Comparison of ENCODE assay signal across 10 mouse cellular contexts in genomic region chr4:136324226-136324625, GRCm38 (mm10). TPM values are rescaled to one million over a fixed set of nuclear protein-coding genes. Genes with fewer than 3 reads are reported as not detected.
A peak's percentile ranks its signal among the peaks of the same experiment; 100 is the strongest.
DNase-seq lines count a peak whose midpoint lies in the region; ATAC-seq and TF ChIP-seq lines count a peak whose summit lies in the region.
"Had no signal": no experiment of that assay in that cellular context is flagged by ENCODE, and none has a peak within 500 bp of the region (broad histone marks: within the 10 kb centered on the region; RNA-seq: fewer than 3 reads in every experiment).

No protein-coding gene starts in this region.

- 0 out of 2 replicates have a peak, but pooled peaks have one; percentile 8 for TF ChIP-seq CTCF in liver, adult 2 months (IDR thresholded peaks at IDR 0.05; ENCODE audit: low read depth, low read length)

- H3K4me3 ChIP-seq in liver, adult 2 months (ENCODE audit: insufficient read depth, low read depth, low read length), result no peak overlapping the region
- H3K4me3 ChIP-seq in liver, embryonic 12.5 days, result no peak overlapping the region
- H3K4me3 ChIP-seq in heart, embryonic 13.5 days, result no peak overlapping the region
- no peak overlapping the region for H3K4me3 ChIP-seq in hindbrain, embryonic 12.5 days
- H3K4me3 ChIP-seq: heart, embryonic 15.5 days had no signal

- no peak overlapping the region for H3K4me2 ChIP-seq in liver, embryonic 12.5 days
- no peak overlapping the region for H3K4me2 ChIP-seq in heart, embryonic 13.5 days
- no peak overlapping the region for H3K4me2 ChIP-seq in hindbrain, embryonic 12.5 days (replicated peaks)
- H3K4me2 ChIP-seq: heart, embryonic 15.5 days had no signal

- peaks cover 15% of the 10 kb centered on the region; the same call in 1 of the 2 replicates for H3K79me2 ChIP-seq in liver, adult 2 months (ENCODE audit: control insufficient read depth, insufficient read depth, low read length)

- ATAC-seq in liver, embryonic 12.5 days, result no peak
- ATAC-seq in heart, embryonic 13.5 days (ENCODE audit: extremely low read depth, insufficient number of reproducible peaks, low FRiP score, low TSS enrichment), result no peak
- no peak for ATAC-seq in hindbrain, embryonic 12.5 days (ENCODE audit: low FRiP score)

- no peak overlapping the region for H3K27ac ChIP-seq in liver, adult 2 months (replicated peaks; ENCODE audit: insufficient read depth, low read depth, low read length)
- no peak overlapping the region for H3K27ac ChIP-seq in liver, embryonic 12.5 days
- H3K27ac ChIP-seq in heart, embryonic 13.5 days (replicated peaks), result 0 out of 2 replicates have a peak overlapping the region, but pooled peaks have one; percentile 12
- no peak overlapping the region for H3K27ac ChIP-seq in hindbrain, embryonic 12.5 days
- H3K27ac ChIP-seq: heart, embryonic 15.5 days had no signal

- 9% methylated on average over 2 of the region's 2 CpGs for WGBS in liver, adult 2 months
- WGBS in liver, embryonic 12.5 days (ENCODE audit: insufficient replicate concordance), result 90% methylated on average over 2 of the region's 2 CpGs
- 59% methylated on average over 2 of the region's 2 CpGs for WGBS in heart, embryonic 13.5 days
- 86% methylated on average over 2 of the region's 2 CpGs for WGBS in hindbrain, embryonic 12.5 days

- H3K36me3 ChIP-seq in liver, adult 2 months (ENCODE audit: control insufficient read depth, insufficient read depth, low read length), result peaks cover 40% of the 10 kb centered on the region
- peaks cover 91% of the 10 kb centered on the region for H3K36me3 ChIP-seq in liver, embryonic 12.5 days
- peaks cover 83% of the 10 kb centered on the region for H3K36me3 ChIP-seq in heart, embryonic 13.5 days
- peaks cover 62% of the 10 kb centered on the region for H3K36me3 ChIP-seq in hindbrain, embryonic 12.5 days

- H3K4me1 ChIP-seq in liver, adult 2 months (ENCODE audit: control insufficient read depth, insufficient read depth, low read length), result no peaks in the 10 kb centered on the region
- H3K4me1 ChIP-seq in liver, embryonic 12.5 days, result no peaks in the 10 kb centered on the region
- H3K4me1 ChIP-seq in heart, embryonic 13.5 days, result peaks cover 14% of the 10 kb centered on the region
- no peaks in the 10 kb centered on the region for H3K4me1 ChIP-seq in hindbrain, embryonic 12.5 days

- DNase-seq in cerebellum, adult 11 months, result peak; percentile 16
- DNase-seq in cerebellum, postnatal 4 days (ENCODE audit: low spot score in 2 of 2), result no peak
- peak; percentile 71 for DNase-seq in liver, adult 2 months (ENCODE audit: extremely low read depth, low read depth, low spot score)
- peak; percentile 41 for DNase-seq in lung, postnatal 25 days (ENCODE audit: low spot score)
- DNase-seq in right cerebral cortex, postnatal 4 days, result no peak

- no peaks in the 10 kb centered on the region for H3K9me3 ChIP-seq in liver, embryonic 12.5 days (replicated peaks)
- H3K9me3 ChIP-seq in heart, embryonic 13.5 days, result no peaks in the 10 kb centered on the region
- H3K9me3 ChIP-seq in hindbrain, embryonic 12.5 days (replicated peaks), result no peaks in the 10 kb centered on the region
- H3K9me3 ChIP-seq: heart, embryonic 15.5 days had no signal

- H3K27me3 ChIP-seq in liver, adult 2 months (ENCODE audit: control insufficient read depth, insufficient read depth, low read length), result no peaks in the 10 kb centered on the region
- H3K27me3 ChIP-seq in liver, embryonic 12.5 days (replicated peaks), result no peaks in the 10 kb centered on the region
- H3K27me3 ChIP-seq in heart, embryonic 13.5 days (replicated peaks), result no peaks in the 10 kb centered on the region
- no peaks in the 10 kb centered on the region for H3K27me3 ChIP-seq in hindbrain, embryonic 12.5 days
- H3K27me3 ChIP-seq: CH12.LX; heart, embryonic 15.5 days had no signal

- H3K9ac ChIP-seq in liver, adult 2 months (ENCODE audit: low read depth, low read length), result no peak overlapping the region
- H3K9ac ChIP-seq in liver, embryonic 12.5 days, result no peak overlapping the region
- no peak overlapping the region for H3K9ac ChIP-seq in heart, embryonic 13.5 days
- no peak overlapping the region for H3K9ac ChIP-seq in hindbrain, embryonic 12.5 days
- H3K9ac ChIP-seq: heart, embryonic 15.5 days had no signal

- no peak for TF ChIP-seq POLR2A in liver, adult 2 months (IDR thresholded peaks at IDR 0.05; ENCODE audit: extremely low read depth, insufficient read depth, low read length)

RNA-seq across cellular contexts. Expression of gene Hnrnpr, which starts 13.5 kb away (rescaled TPM):
- total RNA-seq in liver, adult 2 months (2014; rRNA removed), result 16.7 and 22.9 TPM in 2 replicates
- polyA plus RNA-seq in liver, adult 2 months (2012; rRNA removed), result 5.0 and 5.7 TPM in 2 replicates
- polyA plus RNA-seq in liver, embryonic 12.5 days (2016; fragmentation: Nextera tagmentation; extraction: Ambion mirVana), result 84.7 and 87.9 TPM in 2 replicates
- polyA plus RNA-seq in heart, embryonic 13.5 days (2015; fragmentation: Nextera tagmentation; extraction: Ambion mirVana), result 109 and 116 TPM in 2 replicates
- 219 and 236 TPM in 2 replicates for polyA plus RNA-seq in hindbrain, embryonic 12.5 days (2016; fragmentation: Nextera tagmentation; extraction: Ambion mirVana)

RNA-seq across cellular contexts. Expression of gene Zfp46, which starts 39.7 kb away (rescaled TPM):
- total RNA-seq in liver, adult 2 months (2014; rRNA removed), result 2.6 TPM in 2 replicates
- polyA plus RNA-seq in liver, adult 2 months (2012; rRNA removed), result 2.9 and 3.1 TPM in 2 replicates
- polyA plus RNA-seq in liver, embryonic 12.5 days (2016; fragmentation: Nextera tagmentation; extraction: Ambion mirVana), result 5.5 and 5.7 TPM in 2 replicates
- polyA plus RNA-seq in heart, embryonic 13.5 days (2015; fragmentation: Nextera tagmentation; extraction: Ambion mirVana), result 18.3 and 19.7 TPM in 2 replicates
- polyA plus RNA-seq in hindbrain, embryonic 12.5 days (2016; fragmentation: Nextera tagmentation; extraction: Ambion mirVana), result 42.4 and 42.6 TPM in 2 replicates

Comparison
In these comparisons a context has a peak if more than half of its experiments do, and no peak if none do; other contexts are left out.
1. DNase-seq: peak in cerebellum, adult 11 months (single experiment), liver, adult 2 months (single experiment) and lung, postnatal 25 days (single experiment); none in cerebellum, postnatal 4 days (0 of 2) and right cerebral cortex, postnatal 4 days (single experiment).
2. RNA of gene Hnrnpr, which starts 13.5 kb away (polyA plus RNA-seq): 219 to 236 TPM in hindbrain, embryonic 12.5 days, 109 to 116 TPM in heart, embryonic 13.5 days and 84.7 to 87.9 TPM in liver, embryonic 12.5 days; 5.0 to 5.7 TPM in liver, adult 2 months; every median in the first group is over 10 times any median in the second.